Mouse (Mus musculus): Measurements from ENCODE around the gene Tns2. TPM values are rescaled to one million over a fixed set of nuclear protein-coding genes. Genes with fewer than 3 reads are reported as not detected.

The Tns2 gene
- polyA plus RNA-seq, 1 experiment from 2014 or later: 45.3 TPM

DNA sequence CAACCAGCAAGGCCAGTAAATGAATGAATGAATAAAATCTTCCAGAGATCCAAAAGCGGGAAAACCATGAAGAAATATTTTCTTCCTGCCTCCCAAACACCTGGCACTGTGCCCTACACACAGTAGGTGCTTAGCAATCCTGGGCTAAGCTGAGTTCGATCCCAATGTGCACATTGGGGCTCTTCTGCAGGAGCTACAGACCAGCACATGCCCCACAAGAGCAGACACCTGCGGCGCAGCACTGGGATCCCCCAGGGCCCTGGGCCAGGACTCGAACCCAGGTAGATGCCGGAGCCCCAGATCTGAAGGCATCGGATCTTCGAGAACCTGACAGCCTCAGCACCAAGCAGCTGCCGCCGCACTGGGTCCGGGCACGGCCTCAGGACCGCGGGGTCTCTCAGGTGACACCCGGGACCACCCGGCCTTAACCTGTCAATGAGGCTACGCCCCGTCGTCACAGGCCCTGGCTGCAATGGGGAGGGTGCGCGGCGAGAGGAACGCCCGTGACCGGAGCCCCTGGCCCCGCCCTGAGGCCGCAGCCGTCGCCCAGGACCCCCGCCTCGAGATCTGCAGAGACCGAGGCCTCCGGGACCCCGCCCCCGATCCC is 35.4 kb downstream of the Tns2 start:
- H3K27ac ChIP-seq: peak overlapping the region; percentile 53
- peaks cover 28% of the 10 kb centered on the region for H3K36me3 ChIP-seq
- peaks cover 15% of the 10 kb centered on the region for H3K4me1 ChIP-seq
- peak; percentile 77 for ATAC-seq (ENCODE audit: low FRiP score, low read depth)
- H3K4me2 ChIP-seq (replicated peaks): peak overlapping the region; percentile 82
- WGBS: 3% methylated on average over 34 of the region's 35 CpGs
- no peaks in the 10 kb centered on the region for H3K9me3 ChIP-seq
- peak overlapping the region; percentile 81 for H3K9ac ChIP-seq
- H3K4me3 ChIP-seq: peak overlapping the region; percentile 81
- no peaks in the 10 kb centered on the region for H3K27me3 ChIP-seq

GRCm38 (mm10) chr15:102136129-102136758 is 36.0 kb downstream of the Tns2 start, which contains the start of gene Spryd3:
TSS of gene Spryd3 (minus strand) at chr15:102136234.
- ATAC-seq (ENCODE audit: low FRiP score, low read depth): peak; percentile 99
- Histone ChIP-seq H3K4me3 (peak within 1 kb of the TSS; percentile 81), H3K36me3 (peaks cover 22% of the 10 kb centered on the region), H3K4me1 (peaks cover 15% of the 10 kb centered on the region), H3K27ac (peak within 1 kb of the TSS; percentile 76), H3K27me3 (no peaks in the 10 kb centered on the region), H3K9ac (peak within 1 kb of the TSS; percentile 81), H3K4me2 (replicated peaks) (peak within 1 kb of the TSS; percentile 82), H3K9me3 (no peaks in the 10 kb centered on the region)
- WGBS: under 1% methylated on average over 50 of the region's 50 CpGs

DNA sequence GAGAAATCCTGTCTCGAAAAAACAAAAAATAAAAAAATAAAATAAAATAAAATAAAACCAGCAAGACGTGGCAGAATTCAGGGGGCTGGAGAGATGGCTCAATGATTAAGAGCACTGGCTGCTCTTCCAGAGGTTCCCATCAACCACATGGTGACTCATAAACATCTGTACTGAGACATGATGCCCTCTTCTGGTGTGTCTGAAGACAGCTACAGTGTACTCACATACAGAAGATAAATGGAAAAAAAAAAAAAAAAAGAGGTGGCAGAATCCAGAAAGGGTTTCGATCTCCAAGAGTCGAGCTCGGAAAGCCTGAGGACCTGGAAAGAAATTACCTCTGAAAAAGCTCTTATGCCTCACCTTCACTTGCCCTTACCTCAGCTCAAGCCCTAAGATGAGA is 40.9 kb downstream of the Tns2 start:
- WGBS: 90% methylated on average over 5 of the region's 5 CpGs

DNA sequence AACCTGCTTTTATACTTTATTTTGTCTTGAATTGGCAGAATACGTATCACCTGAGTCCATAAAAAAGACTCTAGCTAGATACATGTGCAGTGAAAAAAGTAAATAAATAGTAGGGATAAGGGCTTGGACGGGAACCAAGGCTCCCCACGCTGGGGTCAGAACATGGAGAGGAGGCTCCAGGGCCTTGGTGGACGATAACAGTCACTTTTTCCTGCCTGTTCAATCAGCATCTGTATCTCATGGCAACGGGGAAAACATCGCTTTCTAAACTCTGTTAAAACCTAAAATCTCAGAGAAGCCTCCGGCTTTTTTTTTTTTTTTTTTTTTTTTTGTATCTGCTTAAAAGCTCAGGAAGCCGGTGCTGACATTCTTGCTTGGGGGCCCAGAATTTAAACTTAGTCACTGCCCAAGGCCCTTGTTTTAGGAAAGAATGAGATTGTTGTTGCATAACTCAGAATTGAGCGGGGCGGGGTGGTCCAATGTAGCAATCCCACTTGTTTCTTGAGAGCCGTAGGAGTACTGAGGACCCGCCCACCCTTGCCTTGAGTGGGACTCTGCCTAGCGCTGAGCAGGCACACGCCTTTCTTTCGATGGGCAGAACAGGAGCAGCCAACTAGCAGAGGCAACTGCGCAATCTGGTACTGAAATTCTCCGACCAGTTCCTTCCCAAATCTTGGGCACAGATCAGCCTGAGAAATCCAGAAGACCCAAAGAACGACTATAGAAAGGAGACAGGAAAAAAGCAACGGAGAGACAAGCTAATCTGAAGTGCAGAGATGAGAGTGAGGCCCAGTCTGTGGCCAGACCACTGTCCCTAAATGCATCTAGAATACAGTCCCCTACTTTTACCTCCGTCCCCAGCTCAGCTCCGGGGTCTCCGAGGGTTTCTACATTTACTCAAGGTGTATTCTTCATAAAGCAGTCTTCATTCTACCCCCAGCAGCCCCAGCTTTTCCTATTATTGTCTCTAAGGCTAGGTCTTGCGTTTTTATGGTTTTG is 43.0 kb downstream of the Tns2 start:
- Histone ChIP-seq H3K9ac (no peak overlapping the region), H3K4me2 (replicated peaks) (no peak overlapping the region), H3K27me3 (peaks cover 28% of the 10 kb centered on the region), H3K27ac (no peak overlapping the region), H3K4me1 (peaks cover 20% of the 10 kb centered on the region), H3K4me3 (no peak overlapping the region), H3K9me3 (no peaks in the 10 kb centered on the region), H3K36me3 (no peaks in the 10 kb centered on the region)
- 53% methylated on average over 23 of the region's 23 CpGs for WGBS
- no peak for ATAC-seq (ENCODE audit: low FRiP score, low read depth)

More for the DNA sequence above, 40.9 kb downstream of the Tns2 start:
- H3K4me1 ChIP-seq: peaks cover 25% of the 10 kb centered on the region
- H3K36me3 ChIP-seq: no peaks in the 10 kb centered on the region
- no peaks in the 10 kb centered on the region for H3K9me3 ChIP-seq
- H3K27ac ChIP-seq: no peak overlapping the region
- no peak overlapping the region for H3K9ac ChIP-seq
- no peak overlapping the region for H3K4me2 ChIP-seq (replicated peaks)
- no peak for ATAC-seq (ENCODE audit: low FRiP score, low read depth)
- no peak overlapping the region for H3K4me3 ChIP-seq
- peaks cover 27% of the 10 kb centered on the region for H3K27me3 ChIP-seq

- H3K4me2 ChIP-seq (replicated peaks): peak within 1 kb of the TSS; percentile 63
- peaks cover 28% of the 10 kb centered on the region for H3K27me3 ChIP-seq
- no peaks in the 10 kb centered on the region for H3K36me3 ChIP-seq
- peak within 1 kb of the TSS; percentile 34 for H3K4me3 ChIP-seq
- peak within 1 kb of the TSS; percentile 59 for H3K9ac ChIP-seq
- H3K9me3 ChIP-seq: no peaks in the 10 kb centered on the region
- H3K27ac ChIP-seq: no peak within 1 kb of the TSS
- peaks cover 20% of the 10 kb centered on the region for H3K4me1 ChIP-seq
- WGBS: 3% methylated on average over 22 of the region's 22 CpGs
- no peak for ATAC-seq (ENCODE audit: low FRiP score, low read depth)
These were observed 44.1 kb downstream of the Tns2 start, which contains the start of gene Igfbp6 for GRCm38 (mm10) chr15:102144274-102144711. TSS of gene Igfbp6 (plus strand) at chr15:102144362.

DNA sequence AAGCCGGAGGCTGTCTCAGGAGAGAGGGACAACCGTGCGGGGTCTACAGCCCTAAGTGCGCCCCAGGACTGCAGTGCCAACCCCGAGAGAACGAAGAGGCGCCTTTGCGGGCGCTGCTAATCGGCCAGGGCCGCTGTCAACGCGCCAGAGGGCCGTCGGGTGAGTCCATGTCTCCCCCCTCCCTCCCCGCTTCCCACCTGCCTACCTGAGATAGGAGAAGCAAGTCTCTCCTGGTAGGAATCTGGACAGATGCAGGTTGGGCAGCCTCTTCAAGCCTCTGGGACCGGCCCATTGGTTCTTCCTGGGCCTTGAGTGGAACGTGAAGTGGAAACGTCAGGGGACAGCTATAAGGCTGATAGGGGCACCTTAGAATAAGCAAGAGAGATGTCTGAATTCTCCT is 44.5 kb downstream of the Tns2 start:
- Histone ChIP-seq H3K4me3 (peak overlapping the region; percentile 34), H3K9ac (peak overlapping the region; percentile 59), H3K36me3 (no peaks in the 10 kb centered on the region), H3K27me3 (peaks cover 28% of the 10 kb centered on the region), H3K9me3 (no peaks in the 10 kb centered on the region), H3K4me2 (replicated peaks) (peak overlapping the region; percentile 63), H3K27ac (no peak overlapping the region), H3K4me1 (peaks cover 20% of the 10 kb centered on the region)
- no peak for ATAC-seq (ENCODE audit: low FRiP score, low read depth)
- WGBS: 13% methylated on average over 19 of the region's 19 CpGs

DNA sequence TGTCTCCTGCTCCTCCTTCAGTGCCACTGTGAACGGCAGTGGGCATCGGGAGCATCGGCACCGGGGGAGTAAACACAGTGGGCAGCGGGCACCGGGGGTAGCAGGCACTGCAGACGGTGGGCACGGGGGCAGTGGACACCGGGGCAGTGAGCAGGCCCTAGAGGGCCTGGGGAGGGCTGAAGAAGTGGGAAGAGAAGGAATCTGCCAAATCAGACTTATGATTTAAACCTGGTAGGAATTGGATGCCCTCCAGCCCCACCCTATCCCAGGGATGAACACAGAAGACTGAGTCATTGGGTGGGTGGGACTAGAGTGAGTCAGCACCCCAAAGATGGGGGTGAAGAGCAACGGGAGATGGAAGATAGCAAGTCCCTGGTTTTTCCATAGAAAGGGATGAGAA is 45.1 kb downstream of the Tns2 start:
- 91% methylated on average over 10 of the region's 10 CpGs for WGBS
- no peaks in the 10 kb centered on the region for H3K36me3 ChIP-seq
- ATAC-seq (ENCODE audit: low FRiP score, low read depth): no peak
- H3K27me3 ChIP-seq: peaks cover 28% of the 10 kb centered on the region
- H3K9ac ChIP-seq: no peak overlapping the region
- H3K4me2 ChIP-seq (replicated peaks): no peak overlapping the region
- peaks cover 20% of the 10 kb centered on the region for H3K4me1 ChIP-seq
- H3K4me3 ChIP-seq: 0 out of 2 replicates have a peak overlapping the region, but pooled peaks have one; percentile 34
- H3K9me3 ChIP-seq: no peaks in the 10 kb centered on the region
- no peak overlapping the region for H3K27ac ChIP-seq

- no peak overlapping the region for H3K27ac ChIP-seq
- H3K9me3 ChIP-seq: no peaks in the 10 kb centered on the region
- no peak overlapping the region for H3K4me2 ChIP-seq (replicated peaks)
- H3K4me3 ChIP-seq: no peak overlapping the region
- no peaks in the 10 kb centered on the region for H3K36me3 ChIP-seq
- peaks cover 25% of the 10 kb centered on the region for H3K4me1 ChIP-seq
- H3K27me3 ChIP-seq: peaks cover 28% of the 10 kb centered on the region
- ATAC-seq (ENCODE audit: low FRiP score, low read depth): no peak
- WGBS: 82% methylated on average over 5 of the region's 5 CpGs
- H3K9ac ChIP-seq: no peak overlapping the region
These were observed 45.9 kb downstream of the Tns2 start for GRCm38 (mm10) chr15:102146089-102146488.

DNA sequence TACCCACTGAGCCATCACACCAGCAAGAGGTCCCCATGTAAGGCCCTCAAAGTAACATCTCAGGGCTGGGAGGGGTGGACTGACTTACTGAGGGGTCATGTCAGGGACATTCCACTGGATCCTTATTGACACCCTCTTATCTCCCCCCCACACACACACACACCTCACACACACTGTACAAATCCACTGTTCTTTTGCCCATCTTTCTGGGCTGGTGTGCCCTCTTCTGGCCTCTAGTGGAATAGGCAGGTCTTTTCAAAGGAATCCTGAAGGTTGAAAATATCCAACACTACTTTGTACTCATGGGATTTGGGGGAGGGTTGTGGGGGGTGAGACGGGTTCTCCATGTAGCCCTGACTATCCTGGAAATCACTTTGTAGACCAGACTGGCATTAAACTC is 46.7 kb downstream of the Tns2 start:
- ATAC-seq (ENCODE audit: low FRiP score, low read depth): no peak
- 3% methylated on average over 1 of the region's 1 CpGs for WGBS

DNA sequence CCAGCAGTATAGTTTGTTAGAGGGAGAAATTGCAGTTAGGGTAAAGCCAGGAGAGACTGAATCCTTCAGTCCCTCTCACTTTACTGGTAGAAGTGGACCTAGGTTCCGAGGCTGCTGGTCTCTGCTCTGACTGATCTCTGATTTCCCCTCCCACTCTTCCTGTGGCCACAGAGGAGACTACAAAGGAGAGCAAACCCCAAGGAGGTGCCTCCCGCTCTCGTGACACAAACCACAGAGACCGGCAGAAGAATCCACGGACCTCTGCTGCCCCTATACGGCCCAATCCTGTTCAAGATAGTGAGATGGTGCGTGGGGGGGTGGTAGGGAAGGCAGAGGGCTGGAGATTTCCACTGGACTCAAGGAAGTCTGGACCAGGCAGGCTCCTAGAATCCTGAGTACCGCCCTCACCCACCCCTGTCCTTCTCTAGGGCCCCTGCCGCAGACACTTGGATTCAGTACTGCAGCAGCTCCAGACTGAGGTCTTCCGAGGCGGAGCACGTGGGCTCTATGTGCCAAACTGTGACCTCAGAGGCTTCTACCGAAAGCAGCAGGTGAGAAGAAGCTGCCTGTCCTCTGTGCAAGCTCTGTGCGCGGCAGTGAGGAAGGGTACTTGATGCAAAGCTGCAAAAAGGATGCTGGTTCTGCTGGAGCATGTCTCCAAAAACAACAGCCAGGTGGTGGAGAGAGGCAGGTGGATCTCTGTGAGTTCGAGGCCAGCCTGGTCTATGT is 47.6 kb downstream of the Tns2 start:
- Histone ChIP-seq H3K36me3 (no peaks in the 10 kb centered on the region), H3K9ac (no peak overlapping the region), H3K4me2 (replicated peaks) (no peak overlapping the region), H3K27ac (no peak overlapping the region), H3K27me3 (peaks cover 28% of the 10 kb centered on the region), H3K9me3 (no peaks in the 10 kb centered on the region), H3K4me1 (peaks cover 23% of the 10 kb centered on the region), H3K4me3 (no peak overlapping the region)
- 64% methylated on average over 16 of the region's 16 CpGs for WGBS
- ATAC-seq (ENCODE audit: low FRiP score, low read depth): no peak

More for the DNA sequence above, 46.7 kb downstream of the Tns2 start:
- H3K4me1 ChIP-seq: peaks cover 25% of the 10 kb centered on the region
- no peak overlapping the region for H3K9ac ChIP-seq
- no peak overlapping the region for H3K27ac ChIP-seq
- no peaks in the 10 kb centered on the region for H3K9me3 ChIP-seq
- H3K4me2 ChIP-seq (replicated peaks): no peak overlapping the region
- no peak overlapping the region for H3K4me3 ChIP-seq
- peaks cover 28% of the 10 kb centered on the region for H3K27me3 ChIP-seq
- no peaks in the 10 kb centered on the region for H3K36me3 ChIP-seq

DNA sequence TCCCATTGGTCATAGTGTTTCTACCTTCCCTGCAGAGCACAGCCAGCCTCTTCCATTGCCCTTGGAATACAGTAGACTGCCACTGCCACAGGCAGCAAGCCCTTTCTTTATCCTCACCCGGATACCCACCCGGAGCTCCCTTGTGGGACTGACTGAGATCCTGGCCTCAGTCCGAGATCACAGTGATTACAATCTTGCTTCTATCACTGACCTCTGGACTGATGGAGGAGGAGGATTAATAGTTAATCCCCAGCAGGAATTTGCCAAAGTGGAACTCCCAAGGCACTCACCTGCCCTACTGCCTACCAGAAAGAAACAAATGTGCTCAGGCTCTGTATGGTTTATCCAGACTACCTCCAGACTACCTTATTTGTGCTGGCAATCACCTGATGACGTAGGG is 49.3 kb downstream of the Tns2 start:
- no peak for ATAC-seq (ENCODE audit: low FRiP score, low read depth)
- H3K9me3 ChIP-seq: no peaks in the 10 kb centered on the region
- H3K36me3 ChIP-seq: no peaks in the 10 kb centered on the region
- H3K4me3 ChIP-seq: no peak overlapping the region
- H3K27me3 ChIP-seq: peaks cover 17% of the 10 kb centered on the region
- H3K4me2 ChIP-seq (replicated peaks): no peak overlapping the region
- 69% methylated on average over 4 of the region's 4 CpGs for WGBS
- H3K9ac ChIP-seq: no peak overlapping the region
- H3K27ac ChIP-seq: no peak overlapping the region
- peaks cover 8% of the 10 kb centered on the region for H3K4me1 ChIP-seq

All from limb, embryonic 13.5 days (tissue).